Mouse (Mus musculus): ENCODE results near the gene Inmt. TPM values are rescaled to one million over a fixed set of nuclear protein-coding genes. Genes with fewer than 3 reads are reported as not detected.
"Not testable (repeated sequence)": the region's sequence is repeated elsewhere in the genome, so short reads cannot be mapped to it uniquely, and the experiment has no call there.

The Inmt gene
- polyA plus RNA-seq, 1 experiment from 2014 or later: 0.26 TPM

- not testable (repeated sequence) for H3K27ac ChIP-seq; H3K4me1 ChIP-seq; H3K9me3 ChIP-seq (replicated peaks); DNase-seq (ENCODE audit: low spot score); H3K27me3 ChIP-seq (ENCODE audit: low read depth, poor library complexity, severe bottlenecking); H3K36me3 ChIP-seq; H3K4me3 ChIP-seq
- 97% methylated on average over 17 of the region's 17 CpGs for WGBS
Observed at GRCm38 (mm10) chr6:55187827-55188226, 13.0 kb upstream of the Inmt start.

DNA sequence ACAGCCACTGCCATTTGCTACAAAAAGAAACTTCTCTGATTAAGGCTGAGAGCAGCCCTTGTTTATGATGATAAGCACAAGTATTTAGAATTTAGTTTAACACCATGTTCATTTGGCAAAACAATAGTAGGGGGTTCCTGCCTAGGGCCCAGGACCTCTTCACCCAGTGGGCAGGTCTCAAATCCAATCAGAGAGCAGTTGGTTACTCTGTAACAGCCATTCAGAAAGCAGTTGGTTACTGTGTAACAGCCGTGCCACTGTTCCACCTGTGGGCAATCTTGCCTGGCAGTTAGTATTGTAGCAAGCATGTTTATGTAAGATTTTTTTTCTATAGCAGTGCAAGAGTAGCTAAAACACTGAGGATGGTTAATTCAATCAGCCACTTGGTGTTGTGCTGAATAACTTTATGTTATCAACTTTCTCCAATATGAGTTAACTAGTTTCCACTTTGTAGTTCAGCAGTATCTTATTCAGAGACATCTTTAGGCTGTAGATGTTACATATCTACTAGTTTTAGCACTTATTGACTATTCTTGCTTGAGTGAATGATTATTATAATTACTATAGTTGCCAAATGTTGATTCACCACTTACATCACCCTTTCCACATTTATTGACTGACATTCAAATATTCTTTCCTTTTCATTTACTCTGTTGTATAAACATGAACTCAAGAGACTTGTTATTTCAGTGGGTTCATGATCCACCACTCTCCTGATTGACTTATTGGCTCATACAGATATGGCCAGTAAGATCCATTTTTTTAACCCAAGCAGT is 8.0 kb upstream of the Inmt start:
- WGBS: 96% methylated on average over 1 of the region's 1 CpGs
- Histone ChIP-seq H3K27me3 (ENCODE audit: low read depth, poor library complexity, severe bottlenecking) (no peaks in the 10 kb centered on the region), H3K36me3 (no peaks in the 10 kb centered on the region), H3K4me3 (no peak overlapping the region), H3K9me3 (replicated peaks) (no peaks in the 10 kb centered on the region), H3K4me1 (no peaks in the 10 kb centered on the region; the same call in 1 of the 2 replicates), H3K27ac (no peak overlapping the region)
- DNase-seq (ENCODE audit: low spot score): no peak

DNA sequence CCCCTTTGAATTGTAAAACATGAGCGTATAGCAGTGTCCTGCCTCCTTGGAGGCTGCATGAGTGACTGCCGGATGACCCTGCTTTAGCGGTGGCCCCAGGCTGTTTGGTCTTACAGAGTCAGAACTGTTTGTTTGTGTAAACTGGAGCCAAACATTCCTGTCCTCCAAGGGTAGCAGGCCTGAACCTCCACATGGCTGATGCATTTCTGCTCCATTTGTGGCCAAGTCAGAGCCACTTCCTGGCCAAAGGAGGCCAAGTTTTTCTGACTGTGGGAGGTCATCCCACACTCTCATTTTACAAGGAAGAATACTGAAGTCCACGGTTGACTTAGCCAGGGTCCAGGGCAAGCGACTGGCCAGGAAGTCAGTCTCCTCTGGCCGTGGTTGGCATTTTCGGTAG is 4.7 kb upstream of the Inmt start:
- WGBS: 83% methylated on average over 7 of the region's 7 CpGs
- no peak for DNase-seq (ENCODE audit: low spot score)
- H3K36me3 ChIP-seq: no peaks in the 10 kb centered on the region

GRCm38 (mm10) chr6:55177060-55177732 is 2.4 kb upstream of the Inmt start:
- 48% methylated on average over 12 of the region's 12 CpGs for WGBS

More for the DNA sequence above, 4.7 kb upstream of the Inmt start:
- Histone ChIP-seq H3K4me3 (no peak overlapping the region), H3K9me3 (replicated peaks) (no peaks in the 10 kb centered on the region), H3K27ac (no peak overlapping the region), H3K27me3 (ENCODE audit: low read depth, poor library complexity, severe bottlenecking) (no peaks in the 10 kb centered on the region), H3K4me1 (peaks cover 6% of the 10 kb centered on the region)

GRCm38 (mm10) chr6:55175892-55176291 is 1.0 kb upstream of the Inmt start:
- Histone ChIP-seq H3K4me1 (peaks cover 28% of the 10 kb centered on the region), H3K9me3 (replicated peaks) (no peaks in the 10 kb centered on the region), H3K36me3 (no peaks in the 10 kb centered on the region), H3K27ac (no peak overlapping the region), H3K4me3 (no peak overlapping the region), H3K27me3 (ENCODE audit: low read depth, poor library complexity, severe bottlenecking) (no peaks in the 10 kb centered on the region)
- 55% methylated on average over 5 of the region's 5 CpGs for WGBS
- DNase-seq (ENCODE audit: low spot score): no peak

More at GRCm38 (mm10) chr6:55177060-55177732, 2.4 kb upstream of the Inmt start:
- Histone ChIP-seq H3K27me3 (ENCODE audit: low read depth, poor library complexity, severe bottlenecking) (no peaks in the 10 kb centered on the region), H3K36me3 (no peaks in the 10 kb centered on the region), H3K9me3 (replicated peaks) (no peaks in the 10 kb centered on the region), H3K4me1 (peaks cover 28% of the 10 kb centered on the region), H3K27ac (no peak overlapping the region), H3K4me3 (no peak overlapping the region)
- peak; percentile 38 for DNase-seq (ENCODE audit: low spot score)

GRCm38 (mm10) chr6:55175456-55175855 is 613 bp upstream of the Inmt start:
- Histone ChIP-seq H3K4me3 (no peak overlapping the region), H3K27me3 (ENCODE audit: low read depth, poor library complexity, severe bottlenecking) (no peaks in the 10 kb centered on the region), H3K27ac (no peak overlapping the region), H3K9me3 (replicated peaks) (no peaks in the 10 kb centered on the region), H3K4me1 (peaks cover 28% of the 10 kb centered on the region), H3K36me3 (no peaks in the 10 kb centered on the region)
- WGBS: 49% methylated on average over 2 of the region's 2 CpGs
- no peak for DNase-seq (ENCODE audit: low spot score)

DNA sequence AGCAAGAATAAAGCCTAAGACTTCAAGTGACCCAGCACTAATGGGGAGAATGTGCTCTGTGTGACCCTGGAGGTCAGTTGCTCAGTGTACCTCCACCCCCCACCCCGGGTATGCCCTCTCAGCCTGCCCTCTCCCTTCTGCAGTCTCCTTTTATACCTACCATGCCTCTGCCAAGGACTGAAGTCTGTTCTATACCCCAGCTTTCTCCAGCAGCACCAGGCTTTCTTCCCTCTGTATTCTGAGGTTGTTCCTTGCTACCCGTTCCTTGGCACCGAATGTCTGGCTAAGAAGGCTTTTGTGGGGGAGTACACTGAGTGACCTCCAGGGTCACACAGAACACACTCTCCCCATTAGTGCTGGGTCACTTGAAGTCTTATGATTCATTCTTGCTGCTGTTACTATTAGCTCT is 898 bp downstream of the Inmt start:
- no peak overlapping the region for H3K27ac ChIP-seq
- no peak for DNase-seq (ENCODE audit: low spot score)

GRCm38 (mm10) chr6:55173171-55173570 is 1.7 kb downstream of the Inmt start:
- no peak for DNase-seq (ENCODE audit: low spot score)
- Histone ChIP-seq H3K27ac (no peak overlapping the region), H3K4me1 (peaks cover 28% of the 10 kb centered on the region), H3K4me3 (no peak overlapping the region), H3K9me3 (replicated peaks) (no peaks in the 10 kb centered on the region), H3K27me3 (ENCODE audit: low read depth, poor library complexity, severe bottlenecking) (no peaks in the 10 kb centered on the region), H3K36me3 (no peaks in the 10 kb centered on the region)
- 72% methylated on average over 10 of the region's 10 CpGs for WGBS

More for the DNA sequence above, 898 bp downstream of the Inmt start:
- Histone ChIP-seq H3K27me3 (ENCODE audit: low read depth, poor library complexity, severe bottlenecking) (no peaks in the 10 kb centered on the region), H3K4me3 (no peak overlapping the region), H3K9me3 (replicated peaks) (no peaks in the 10 kb centered on the region), H3K4me1 (peaks cover 28% of the 10 kb centered on the region), H3K36me3 (no peaks in the 10 kb centered on the region)
- WGBS: 44% methylated on average over 3 of the region's 3 CpGs

DNA sequence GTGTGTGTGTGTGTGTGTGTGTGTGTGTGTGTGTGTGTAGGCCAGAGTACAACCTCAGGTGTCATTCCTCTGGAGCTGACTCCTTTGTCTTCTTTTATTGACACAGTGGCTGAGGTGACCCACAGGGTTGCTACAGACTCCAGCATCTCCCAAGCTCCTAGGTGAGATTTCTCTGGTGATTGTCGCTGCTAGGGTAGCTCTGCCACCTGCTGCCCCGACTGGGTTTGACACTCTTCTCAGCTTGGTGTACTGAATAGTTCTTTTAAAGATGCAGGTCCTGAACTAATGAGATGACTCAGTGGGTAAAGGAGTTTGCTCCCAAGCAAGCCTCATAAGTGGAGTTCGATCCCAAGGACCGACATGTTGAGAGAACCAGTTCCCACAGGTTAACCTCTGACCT is 3.2 kb downstream of the Inmt start:
- 49% methylated on average over 4 of the region's 4 CpGs for WGBS

GRCm38 (mm10) chr6:55169818-55170217 is 5.0 kb downstream of the Inmt start:
- H3K4me1 ChIP-seq: peaks cover 25% of the 10 kb centered on the region
- H3K9me3 ChIP-seq (replicated peaks): no peaks in the 10 kb centered on the region
- H3K36me3 ChIP-seq: no peaks in the 10 kb centered on the region
- DNase-seq (ENCODE audit: low spot score): no peak
- no peak overlapping the region for H3K4me3 ChIP-seq
- no peak overlapping the region for H3K27ac ChIP-seq
- 58% methylated on average over 5 of the region's 5 CpGs for WGBS
- no peaks in the 10 kb centered on the region for H3K27me3 ChIP-seq (ENCODE audit: low read depth, poor library complexity, severe bottlenecking)

More for the DNA sequence above, 3.2 kb downstream of the Inmt start:
- Histone ChIP-seq H3K27ac (no peak overlapping the region), H3K9me3 (replicated peaks) (no peaks in the 10 kb centered on the region), H3K4me1 (peaks cover 28% of the 10 kb centered on the region), H3K4me3 (no peak overlapping the region), H3K36me3 (no peaks in the 10 kb centered on the region), H3K27me3 (ENCODE audit: low read depth, poor library complexity, severe bottlenecking) (no peaks in the 10 kb centered on the region)
- DNase-seq (ENCODE audit: low spot score): no peak

DNA sequence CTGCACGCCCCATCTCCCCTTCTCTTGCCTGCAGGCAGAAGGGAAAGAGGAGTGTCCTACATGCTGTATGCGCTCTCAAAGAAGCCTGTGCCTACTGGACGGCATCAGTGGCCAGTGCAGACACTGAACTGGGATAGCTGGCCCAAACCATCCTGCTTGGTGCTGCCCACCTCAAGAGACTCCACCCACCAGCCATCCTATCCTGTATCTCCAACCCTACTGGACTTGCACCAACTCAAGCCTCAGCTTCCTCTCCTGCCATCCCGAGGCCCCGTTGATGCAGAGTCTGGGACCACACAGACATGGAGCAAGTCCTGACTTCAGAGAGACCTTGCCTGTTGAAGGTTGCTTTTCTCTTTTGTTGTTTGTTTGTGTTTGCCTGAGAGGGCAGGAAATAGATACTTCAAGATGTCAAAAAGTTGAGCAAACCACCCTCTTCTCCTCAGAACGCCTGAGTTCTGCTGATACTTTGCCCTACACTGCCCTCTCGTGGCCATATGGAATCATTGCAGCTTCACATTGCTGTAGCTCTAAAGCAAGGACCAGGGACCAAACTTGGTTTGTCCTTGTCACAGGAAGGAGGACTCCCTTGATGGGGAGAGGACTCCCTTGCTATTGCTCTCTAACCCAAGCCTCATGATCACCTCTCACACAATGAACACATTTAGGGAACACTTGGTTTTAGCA is 7.9 kb downstream of the Inmt start:
- Histone ChIP-seq H3K4me1 (no peaks in the 10 kb centered on the region), H3K36me3 (no peaks in the 10 kb centered on the region), H3K4me3 (no peak overlapping the region), H3K27ac (no peak overlapping the region), H3K9me3 (replicated peaks) (no peaks in the 10 kb centered on the region), H3K27me3 (ENCODE audit: low read depth, poor library complexity, severe bottlenecking) (no peaks in the 10 kb centered on the region)
- peak; percentile 77 for DNase-seq (ENCODE audit: low spot score)
- 56% methylated on average over 7 of the region's 7 CpGs for WGBS

DNA sequence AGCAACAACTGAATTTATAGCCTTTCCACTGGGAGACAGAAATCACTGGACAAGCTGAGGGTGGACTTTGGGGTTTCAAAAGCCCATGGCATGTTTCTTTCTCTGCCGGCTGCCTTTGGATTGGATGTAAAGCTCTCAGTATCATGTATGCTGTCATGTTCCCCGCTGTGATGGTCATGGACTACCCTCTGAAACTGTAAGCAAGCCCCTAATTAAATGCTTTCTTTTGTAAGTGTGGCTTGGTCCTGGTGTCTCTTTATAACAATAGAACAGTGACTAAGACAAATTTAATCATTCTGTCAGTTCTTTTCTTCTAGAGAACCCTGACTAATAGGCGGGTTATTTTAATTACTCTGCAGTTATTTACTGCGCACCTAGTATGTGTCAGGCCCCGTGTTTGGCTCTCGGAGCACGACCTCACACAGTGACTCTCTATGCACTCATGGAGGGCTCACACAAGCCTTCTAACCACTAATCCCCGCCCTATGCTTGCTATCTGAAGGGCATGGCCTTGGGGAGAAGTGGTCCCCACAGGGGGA is 11.7 kb downstream of the Inmt start:
- Histone ChIP-seq H3K4me3 (no peak overlapping the region), H3K27me3 (ENCODE audit: low read depth, poor library complexity, severe bottlenecking) (no peaks in the 10 kb centered on the region), H3K36me3 (no peaks in the 10 kb centered on the region), H3K4me1 (no peaks in the 10 kb centered on the region), H3K9me3 (replicated peaks) (no peaks in the 10 kb centered on the region), H3K27ac (no peak overlapping the region)
- no peak for DNase-seq (ENCODE audit: low spot score)
- WGBS: 89% methylated on average over 8 of the region's 8 CpGs

- H3K36me3 ChIP-seq: no peaks in the 10 kb centered on the region
- 85% methylated on average over 5 of the region's 5 CpGs for WGBS
- no peak overlapping the region for H3K27ac ChIP-seq
- H3K4me3 ChIP-seq: no peak overlapping the region
- H3K9me3 ChIP-seq (replicated peaks): no peaks in the 10 kb centered on the region
- no peaks in the 10 kb centered on the region for H3K27me3 ChIP-seq (ENCODE audit: low read depth, poor library complexity, severe bottlenecking)
- no peaks in the 10 kb centered on the region for H3K4me1 ChIP-seq
- no peak for DNase-seq (ENCODE audit: low spot score)
Observed at GRCm38 (mm10) chr6:55161311-55161761, 13.5 kb downstream of the Inmt start.

Measured in limb, embryonic 10.5 days (tissue).